Mouse (Mus musculus) induced T-regulatory cell, adult 2 months (primary cell): ENCODE data around the gene Pus7.
A peak's percentile ranks its signal among the peaks of the same experiment; 100 is the strongest.

Experiments used
- DNase-seq: peaks from one replicate; pipeline ENCODE4 v3.0.0-alpha.2; 2012; ENCODE audit warnings: low read depth

Pus7 gene

GRCm38 (mm10) chr5:23782931-23783877 lies at the start of gene Pus7:
TSS of gene Pus7 (minus strand) at chr5:23783711.
- DNase-seq, result peak; percentile 91

- DNase-seq, result no peak
Measured at GRCm38 (mm10) chr5:23830897-23831752, 47.6 kb upstream of the Pus7 start.

DNA sequence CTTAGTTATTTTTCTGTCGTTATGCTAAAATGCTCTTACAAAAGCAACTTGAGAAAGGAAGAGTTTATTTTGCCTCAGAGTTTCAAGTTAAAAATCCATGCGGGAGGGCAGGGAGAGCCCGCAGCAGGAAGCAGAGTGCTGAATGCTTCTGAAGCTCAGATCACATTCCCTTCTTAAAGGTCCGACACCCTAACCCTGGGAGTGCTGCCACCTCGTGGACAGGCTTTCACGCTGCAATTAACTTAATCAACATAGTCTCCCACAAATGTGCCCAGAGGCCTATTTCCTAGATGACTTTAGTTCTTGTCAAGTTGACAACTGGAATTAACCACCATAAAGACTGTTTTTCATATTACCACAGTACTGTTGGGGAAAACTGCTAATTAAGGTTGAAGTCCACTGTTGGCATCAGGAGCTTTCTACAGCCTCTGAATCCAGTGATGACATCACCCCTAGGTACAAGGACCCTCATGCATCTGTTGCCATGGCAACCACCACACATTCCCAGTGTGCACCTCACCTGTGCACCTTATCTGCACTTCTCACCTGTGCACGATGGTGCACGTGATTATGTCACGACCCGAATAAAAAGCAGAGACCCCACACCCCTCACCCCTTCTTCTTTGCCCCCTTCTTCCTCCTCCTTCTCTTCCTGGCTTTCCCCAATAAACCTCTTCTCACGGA lies 43.0 kb upstream of the Pus7 start:
- DNase-seq, result peak; percentile 83

- no peak for DNase-seq
Measured at GRCm38 (mm10) chr5:23824171-23824733, 40.7 kb upstream of the Pus7 start.

- no peak for DNase-seq
Measured at GRCm38 (mm10) chr5:23822306-23822705, 38.8 kb upstream of the Pus7 start.

GRCm38 (mm10) chr5:23816681-23817080 lies 33.2 kb upstream of the Pus7 start:
- no peak for DNase-seq

GRCm38 (mm10) chr5:23814841-23815240 lies 31.3 kb upstream of the Pus7 start:
- DNase-seq, result no peak

DNA sequence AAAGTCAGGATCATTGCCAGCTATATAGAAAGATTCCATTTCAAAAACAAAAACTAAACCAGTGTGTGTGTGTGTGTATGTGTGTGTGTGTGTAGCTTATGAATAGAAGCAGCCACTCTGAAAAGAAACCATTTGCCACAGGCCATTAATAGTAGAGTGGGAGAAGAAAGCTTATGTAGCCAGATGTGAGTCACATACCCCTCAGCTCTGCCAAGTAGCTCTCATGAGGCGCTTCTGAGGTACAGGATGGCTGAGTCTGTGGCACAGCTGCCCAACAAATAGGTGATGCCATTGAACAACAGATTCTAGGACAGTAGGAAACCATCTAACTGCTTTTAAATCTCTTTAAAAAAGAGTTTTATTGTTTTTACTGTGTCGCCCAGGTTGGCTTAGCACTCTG lies 9.2 kb upstream of the Pus7 start:
- DNase-seq, result no peak

DNA sequence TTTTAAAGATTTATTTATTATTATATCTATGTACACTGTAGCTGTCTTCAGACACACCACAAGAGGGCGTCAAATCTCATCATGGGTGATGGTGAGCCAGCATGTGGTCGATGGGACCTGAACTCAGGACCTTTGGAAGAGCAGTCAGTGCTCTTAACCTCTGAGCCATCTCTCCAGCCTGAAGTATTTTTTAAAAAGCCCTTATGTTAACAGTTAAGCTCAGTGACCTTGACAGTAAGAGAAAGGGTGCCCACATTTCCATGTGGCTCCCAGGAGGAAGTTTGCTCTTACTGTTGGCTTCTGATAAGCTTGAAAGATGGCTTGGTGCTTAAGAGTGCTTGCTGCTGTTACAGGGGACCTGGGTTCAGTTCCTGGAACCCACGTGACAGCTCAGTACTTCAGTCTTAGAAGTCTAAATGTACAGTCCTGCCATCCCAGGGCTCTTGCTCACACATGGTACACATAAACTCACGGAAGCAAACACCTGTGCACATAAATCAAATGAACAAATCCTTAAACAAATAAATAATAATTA lies 5.6 kb upstream of the Pus7 start:
- peak; percentile 8 for DNase-seq

DNA sequence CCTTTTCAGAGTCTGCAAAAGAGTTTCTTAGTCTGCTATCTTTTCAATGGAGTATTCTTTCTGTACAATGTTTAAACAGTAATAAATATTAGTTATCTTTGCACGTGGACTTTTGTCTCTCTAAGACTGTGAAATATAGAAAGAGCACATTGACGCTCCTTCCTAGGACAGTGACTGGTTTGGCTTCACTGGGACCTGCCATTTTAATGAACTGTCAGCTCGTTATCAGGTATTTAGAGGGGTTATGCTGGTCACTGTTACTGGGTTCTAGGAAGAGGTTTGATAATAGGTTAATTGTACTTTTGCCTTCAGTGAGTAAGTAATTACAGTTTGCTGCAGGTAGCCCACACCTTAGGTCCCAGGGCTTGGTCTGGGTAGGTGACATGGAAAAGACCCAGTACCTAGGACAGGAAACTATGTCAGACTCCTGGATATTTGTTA lies 4.9 kb upstream of the Pus7 start:
- no peak for DNase-seq

GRCm38 (mm10) chr5:23787536-23788389 lies 4.3 kb upstream of the Pus7 start, which contains the start of gene Rint1:
TSS of gene Rint1 (plus strand) at chr5:23787711.
- DNase-seq, result peak; percentile 97

DNA sequence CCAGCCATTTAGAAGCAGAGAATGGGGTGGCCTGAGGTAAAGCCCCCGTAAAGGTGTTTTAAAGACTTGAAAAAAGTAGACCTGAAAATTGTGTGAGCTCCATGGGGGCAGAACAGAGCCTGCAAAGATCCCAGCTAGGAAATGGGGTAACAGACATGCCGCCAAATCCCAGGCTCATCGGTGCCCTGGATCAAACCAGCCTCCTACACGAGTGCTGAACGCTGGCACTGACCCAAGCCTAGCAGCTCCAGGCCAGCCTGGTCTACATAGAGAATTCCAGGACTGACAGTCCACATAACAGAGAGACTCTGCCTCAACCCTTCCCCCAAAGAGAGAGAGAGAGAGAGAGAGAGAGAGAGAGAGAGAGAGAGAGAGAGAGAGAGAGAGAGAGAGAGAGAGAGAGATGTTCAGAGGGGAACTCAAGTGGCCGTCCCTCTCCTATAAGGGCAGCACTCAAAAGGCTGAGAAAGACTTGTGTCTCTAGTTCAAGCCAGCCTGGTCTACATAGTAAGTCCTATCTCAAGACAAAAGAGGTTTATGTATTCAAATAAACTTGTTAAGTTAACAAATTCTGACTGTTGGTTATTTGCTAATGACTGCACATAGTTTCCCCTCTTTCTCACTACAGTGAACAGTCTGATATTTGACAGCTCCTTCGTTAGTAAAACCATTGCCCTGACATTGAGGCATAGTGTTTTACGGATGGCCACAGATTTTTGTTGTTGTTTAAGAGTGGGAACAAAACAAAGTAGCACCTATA lies 1.3 kb downstream of the Pus7 start:
- peak; percentile 29 for DNase-seq

DNA sequence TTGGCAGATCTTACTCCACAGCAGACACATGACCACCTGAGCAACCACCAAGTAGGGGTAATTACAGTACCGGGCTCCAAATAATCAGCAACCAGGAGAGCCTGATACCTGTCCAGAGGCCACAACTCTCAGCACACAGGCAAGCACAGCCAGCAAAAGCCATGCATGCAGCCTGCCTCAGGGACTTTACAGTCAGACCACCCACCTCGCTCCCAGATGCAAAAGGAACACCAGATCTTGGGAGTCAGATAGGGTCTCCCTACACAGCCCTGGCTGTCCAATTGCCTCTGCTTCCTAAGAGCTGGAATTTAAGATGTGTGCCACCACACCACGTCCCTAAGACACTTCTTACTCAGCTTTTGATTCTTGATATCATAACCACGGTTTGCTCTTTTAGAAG lies 2.3 kb downstream of the Pus7 start:
- DNase-seq, result no peak

GRCm38 (mm10) chr5:23780516-23780915 lies 3.0 kb downstream of the Pus7 start:
- DNase-seq, result peak; percentile 12

DNA sequence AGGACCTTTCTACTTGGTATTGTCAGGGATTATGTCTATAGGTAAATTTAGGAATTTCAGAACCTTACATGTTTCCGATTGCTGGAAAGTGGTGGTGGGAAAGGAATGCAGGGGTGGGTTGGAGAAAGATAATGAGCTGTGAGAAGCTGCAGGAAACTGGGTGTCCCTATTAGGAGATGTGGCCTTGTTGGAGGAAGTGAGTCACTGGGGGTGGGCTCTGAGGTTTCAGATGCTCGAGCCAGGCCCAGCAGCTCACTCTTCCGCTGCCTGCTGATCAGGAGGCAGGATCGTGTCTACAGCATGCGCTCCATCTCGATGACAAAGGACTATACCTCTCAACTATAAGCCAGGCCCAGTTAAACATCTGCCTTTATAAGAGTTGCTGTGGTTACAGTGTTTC lies 9.3 kb downstream of the Pus7 start:
- no peak for DNase-seq

DNA sequence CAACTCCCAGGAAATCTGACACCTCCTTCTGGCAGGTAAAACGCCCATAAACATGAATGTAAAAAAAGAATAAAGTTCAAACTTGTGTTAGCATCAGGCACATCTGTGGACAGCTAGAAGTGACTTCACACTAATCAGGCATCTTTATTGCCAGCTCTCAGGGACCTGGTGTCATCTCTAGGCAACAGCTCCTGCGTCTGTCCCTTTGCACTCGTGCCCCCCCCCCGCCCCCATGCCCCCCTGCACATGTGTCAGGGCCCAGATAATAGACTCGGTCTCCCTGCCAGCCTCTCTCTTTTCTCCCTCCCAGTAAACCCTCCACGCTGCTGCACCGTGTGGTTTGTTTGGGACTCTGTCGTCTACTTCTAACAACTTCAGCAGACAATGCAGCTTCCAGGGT lies 12.4 kb downstream of the Pus7 start:
- DNase-seq, result no peak

GRCm38 (mm10) chr5:23764557-23764956 lies 19.0 kb downstream of the Pus7 start:
- DNase-seq, result no peak

GRCm38 (mm10) chr5:23762531-23762930 lies 21.0 kb downstream of the Pus7 start:
- DNase-seq, result no peak

- DNase-seq, result peak; percentile 75
Measured at GRCm38 (mm10) chr5:23758633-23759032, 24.9 kb downstream of the Pus7 start.

- no peak for DNase-seq
Measured at GRCm38 (mm10) chr5:23756368-23756767, 27.1 kb downstream of the Pus7 start.
